Mouse (Mus musculus): ENCODE results near the gene Krt12. TPM values are rescaled to one million over a fixed set of nuclear protein-coding genes. Genes with fewer than 3 reads are reported as not detected.

Gene Krt12
- total RNA-seq (2021): not detected
- long read RNA-seq, experiment 1: 0 reads
- long read RNA-seq, experiment 2: 0 reads

- DNase-seq: no peak
Observed at GRCm38 (mm10) chr11:99422159-99422558, at the start of gene Krt12. Krt12 (minus strand) TSS chr11:99422259.

- DNase-seq: no peak
Observed at GRCm38 (mm10) chr11:99469228-99469627, 47.2 kb upstream of the Krt12 start.

- no peak for DNase-seq
Observed at GRCm38 (mm10) chr11:99468566-99468965, 46.5 kb upstream of the Krt12 start.

GRCm38 (mm10) chr11:99466316-99466715 is 44.3 kb upstream of the Krt12 start:
- no peak for DNase-seq

- DNase-seq: peak; percentile 82 to 85
Observed at GRCm38 (mm10) chr11:99464836-99465235, 42.8 kb upstream of the Krt12 start.

- peak; percentile 66 to 75 for DNase-seq
Observed at GRCm38 (mm10) chr11:99463155-99463554, 41.1 kb upstream of the Krt12 start.

- DNase-seq: no peak
Observed at GRCm38 (mm10) chr11:99461736-99462135, 39.7 kb upstream of the Krt12 start.

GRCm38 (mm10) chr11:99458887-99459286 is 36.8 kb upstream of the Krt12 start:
- DNase-seq: no peak

GRCm38 (mm10) chr11:99454759-99455158 is 32.7 kb upstream of the Krt12 start:
- no peak for DNase-seq

GRCm38 (mm10) chr11:99454044-99454443 is 32.0 kb upstream of the Krt12 start:
- no peak for DNase-seq

- no peak for DNase-seq
Observed at GRCm38 (mm10) chr11:99448769-99449168, 26.7 kb upstream of the Krt12 start.

- no peak for DNase-seq
Observed at GRCm38 (mm10) chr11:99441220-99441619, 19.2 kb upstream of the Krt12 start.

GRCm38 (mm10) chr11:99439465-99439864 is 17.4 kb upstream of the Krt12 start:
- no peak for DNase-seq

- DNase-seq: no peak
Observed at GRCm38 (mm10) chr11:99437972-99438371, 15.9 kb upstream of the Krt12 start, which contains the start of gene Krt20. Krt20 (minus strand) TSS chr11:99438150.

- no peak for DNase-seq
Observed at GRCm38 (mm10) chr11:99436625-99437024, 14.6 kb upstream of the Krt12 start.

- DNase-seq: peak; percentile 10 to 19
Observed at GRCm38 (mm10) chr11:99430670-99431069, 8.6 kb upstream of the Krt12 start.

- DNase-seq: no peak
Observed at GRCm38 (mm10) chr11:99420586-99420985, 1.5 kb downstream of the Krt12 start.

- no peak for DNase-seq
Observed at GRCm38 (mm10) chr11:99417819-99418218, 4.2 kb downstream of the Krt12 start.

- DNase-seq: no peak
Observed at GRCm38 (mm10) chr11:99416902-99417301, 5.2 kb downstream of the Krt12 start.

GRCm38 (mm10) chr11:99414463-99415147 is 7.5 kb downstream of the Krt12 start:
- no peak for DNase-seq

GRCm38 (mm10) chr11:99413247-99413646 is 8.8 kb downstream of the Krt12 start:
- DNase-seq: peak; percentile 27 to 61

GRCm38 (mm10) chr11:99406186-99406585 is 15.9 kb downstream of the Krt12 start:
- DNase-seq: no peak

- DNase-seq: no peak
Observed at GRCm38 (mm10) chr11:99399956-99400549, 22.0 kb downstream of the Krt12 start.

GRCm38 (mm10) chr11:99398832-99399231 is 23.2 kb downstream of the Krt12 start:
- DNase-seq: no peak

All from adrenal gland, postnatal 36 days (tissue).